Mouse (Mus musculus) layer of hippocampus, postnatal 36 days (tissue): Measurements from ENCODE around the gene Olfr397. TPM values are rescaled to one million over a fixed set of nuclear protein-coding genes. Genes with fewer than 3 reads are reported as not detected.

Experiments used
- DNase-seq, 2 experiments: peaks; one replicate each; pipeline ENCODE4 v3.0.0; 2022
- total RNA-seq, 2 experiments: library from RNA; stranded (reverse); gene quantifications; 2 replicates each; pipeline ENCODE4 v1.2.3; 2021

Olfr397 gene
- not detected for total RNA-seq

- no peak for DNase-seq
Measured at GRCm38 (mm10) chr11:73960517-73960916, at the start of gene Olfr397. TSS of gene Olfr397 (plus strand) at chr11:73960817.

GRCm38 (mm10) chr11:73936377-73936776 is 24.2 kb upstream of the Olfr397 start, which contains the start of gene Olfr23:
TSS of gene Olfr23 (plus strand) at chr11:73936677.
- no peak for DNase-seq

DNA sequence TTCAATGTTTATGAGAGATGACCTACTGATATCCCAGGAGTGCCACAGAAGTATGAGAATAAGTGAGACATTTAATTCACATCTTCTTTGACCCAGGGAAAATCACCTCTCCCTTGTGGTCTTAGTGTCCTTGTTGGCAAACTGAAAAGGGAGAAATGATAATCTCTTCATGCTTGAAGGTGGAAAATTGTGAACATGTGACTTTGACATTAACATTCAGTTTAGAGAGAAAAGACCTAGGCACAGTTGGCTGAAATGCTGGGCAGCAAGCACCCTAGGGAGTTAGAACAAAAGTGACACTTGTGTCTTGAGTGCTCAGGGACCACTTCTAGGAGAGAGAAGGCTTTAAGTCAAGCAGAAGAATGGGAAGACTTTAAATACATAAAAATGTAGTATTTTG is 29.7 kb downstream of the Olfr397 start, which contains the start of gene Olfr398:
Olfr398 (minus strand) TSS at position 101 of the 400 bp plus-strand sequence.
- DNase-seq: no peak

DNA sequence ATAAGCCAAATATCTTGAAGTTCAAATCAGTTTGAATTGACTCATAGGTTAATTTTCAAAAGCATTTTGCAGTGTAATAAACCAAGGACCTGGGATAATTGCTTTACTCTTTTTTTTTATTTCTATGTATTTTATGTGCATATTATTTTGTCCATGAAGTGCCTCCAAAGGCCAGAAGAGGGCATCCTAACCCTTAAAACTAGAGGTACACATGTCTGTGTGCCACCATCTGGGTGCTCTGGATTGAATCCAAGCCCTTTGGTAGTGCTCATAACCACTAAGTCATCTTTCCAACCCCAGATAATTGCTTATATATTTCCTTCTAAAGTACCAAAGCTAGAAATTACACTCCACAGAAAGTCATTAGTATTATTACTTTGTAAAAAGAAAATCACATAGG is 32.5 kb downstream of the Olfr397 start:
- no peak for DNase-seq

Other genes starting within 250 kb of the Olfr397 start
- not detected for gene Olfr389, start 180.1 kb upstream of the Olfr397 start, total RNA-seq
- gene Olfr390, start 177.9 kb upstream of the Olfr397 start, total RNA-seq: not detected
- gene Olfr391-ps, start 157.8 kb upstream of the Olfr397 start, total RNA-seq: not detected
- gene Olfr392, start 143.8 kb upstream of the Olfr397 start, total RNA-seq: not detected
- gene Olfr393, start 109.4 kb upstream of the Olfr397 start, total RNA-seq: not detected
- not detected for gene Olfr394, start 70.0 kb upstream of the Olfr397 start, total RNA-seq
- gene Olfr395, start 51.5 kb upstream of the Olfr397 start, total RNA-seq: not detected
- not detected for gene Olfr23, start 24.1 kb upstream of the Olfr397 start, total RNA-seq
- not detected for gene Olfr398, start 29.6 kb downstream of the Olfr397 start, total RNA-seq
- gene Olfr139, start 95.7 kb downstream of the Olfr397 start, total RNA-seq: not detected
- not detected for gene Olfr399, start 95.8 kb downstream of the Olfr397 start, total RNA-seq
- not detected for gene Zfp616, start 109.1 kb downstream of the Olfr397 start, total RNA-seq
- not detected for gene Olfr401, start 152.9 kb downstream of the Olfr397 start, total RNA-seq
- not detected for gene Olfr402, start 192.7 kb downstream of the Olfr397 start, total RNA-seq
- not detected for gene Olfr403, start 225.4 kb downstream of the Olfr397 start, total RNA-seq